Mouse (Mus musculus): ENCODE results near the gene Rtn4r. TPM values are rescaled to one million over a fixed set of nuclear protein-coding genes. Genes with fewer than 3 reads are reported as not detected.

Rtn4r gene
- total RNA-seq, 1 experiment = 0.22 TPM

DNA sequence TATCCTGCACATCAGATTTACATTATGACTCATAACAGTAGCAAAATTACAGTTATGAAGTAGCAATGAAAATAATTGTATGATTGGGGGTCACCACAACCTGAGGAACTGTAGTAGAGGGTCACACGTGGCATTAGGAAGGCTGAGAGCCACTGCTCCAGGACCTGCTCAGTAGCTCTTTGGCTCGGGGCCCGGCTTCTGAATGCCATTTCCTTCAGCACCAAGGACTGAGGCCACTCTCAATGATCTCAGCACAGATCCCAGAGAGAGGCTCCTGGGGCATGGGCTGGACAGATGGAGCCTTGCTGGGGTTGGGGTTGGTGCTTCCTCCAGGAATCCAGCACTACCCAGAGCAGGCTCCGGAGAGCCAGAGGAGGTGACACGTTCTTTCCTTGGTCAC, 40.3 kb upstream of the Rtn4r start:
- no peak overlapping the region for H3K4me3 ChIP-seq (ENCODE audit: insufficient read depth in 1 of 2, low read depth in 1 of 2, low read length in 2 of 2, poor library complexity in 1 of 2, severe bottlenecking in 1 of 2)
- no peak overlapping the region for H3K27ac ChIP-seq (ENCODE audit: insufficient read depth, low read depth, low read length, poor library complexity, severe bottlenecking)
- H3K9me3 ChIP-seq (ENCODE audit: control insufficient read depth, insufficient read depth, low read depth, low read length) = no peaks in the 10 kb centered on the region
- H3K36me3 ChIP-seq (ENCODE audit: control insufficient read depth, insufficient read depth, low read length, poor library complexity, severe bottlenecking) = peaks cover 4% of the 10 kb centered on the region; the same call in 1 of the 2 replicates
- H3K4me1 ChIP-seq (ENCODE audit: control insufficient read depth in 2 of 2, insufficient read depth in 2 of 2, low read length in 2 of 2, poor library complexity in 1 of 2) = peaks cover 5 to 19% of the 10 kb centered on the region in 2 experiments; a peak in 1 of 4 replicates
- no peak overlapping the region for H3K9ac ChIP-seq (ENCODE audit: insufficient read depth, low read depth, low read length, poor library complexity, severe bottlenecking)
- in situ Hi-C loops (cut with MboI; ENCODE audit: low sequenced_read_pairs in 2 of 2, unreplicated experiment in 2 of 2) = no loop called here
- no peak for TF ChIP-seq ZNF384 (IDR thresholded peaks at IDR 0.05; ENCODE audit: low read depth, low read length)
- TF ChIP-seq HCFC1 (IDR thresholded peaks at IDR 0.05; ENCODE audit: borderline replicate concordance, insufficient read depth, low read length) = no peak
- TF ChIP-seq MAFK (IDR thresholded peaks at IDR 0.05; ENCODE audit: insufficient read depth, low read depth, low read length) = no peak
- TF ChIP-seq CHD2 (IDR thresholded peaks at IDR 0.05; ENCODE audit: low read depth, low read length) = no peak
- TF ChIP-seq ZC3H11A (IDR thresholded peaks at IDR 0.05; ENCODE audit: borderline replicate concordance, low read depth, low read length) = no peak
- DNase-seq (ENCODE audit: low read depth, low spot score) = no peak

DNA sequence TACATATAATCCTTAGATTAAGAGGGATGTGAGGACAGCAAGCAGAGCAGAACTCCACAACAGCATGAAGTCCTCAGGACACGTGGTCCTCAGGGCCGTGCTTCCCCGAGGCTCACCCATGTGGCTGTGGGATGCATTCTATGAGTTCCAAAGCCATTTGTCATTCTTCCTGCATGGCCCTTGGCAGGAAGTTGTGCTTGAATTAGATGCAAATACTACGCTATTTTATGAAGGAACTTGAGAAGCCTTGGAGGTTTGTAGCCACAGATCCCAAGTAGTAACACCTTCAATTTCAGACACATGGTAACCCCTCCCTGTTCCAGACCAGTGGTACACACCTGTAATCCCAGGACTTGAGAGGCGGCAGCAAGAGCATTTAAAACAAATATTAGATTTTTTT, 31.1 kb upstream of the Rtn4r start:
- Histone ChIP-seq H3K4me3 (ENCODE audit: insufficient read depth in 1 of 2, low read depth in 1 of 2, low read length in 2 of 2, poor library complexity in 1 of 2, severe bottlenecking in 1 of 2) (no peak overlapping the region), H3K9me3 (ENCODE audit: control insufficient read depth, insufficient read depth, low read depth, low read length) (no peaks in the 10 kb centered on the region), H3K9ac (ENCODE audit: insufficient read depth, low read depth, low read length, poor library complexity, severe bottlenecking) (no peak overlapping the region), H3K36me3 (ENCODE audit: control insufficient read depth, insufficient read depth, low read length, poor library complexity, severe bottlenecking) (no peaks in the 10 kb centered on the region), H3K4me1 (ENCODE audit: control insufficient read depth in 2 of 2, insufficient read depth in 2 of 2, low read length in 2 of 2, poor library complexity in 1 of 2) (no peaks in the 10 kb centered on the region), H3K27ac (ENCODE audit: insufficient read depth, low read depth, low read length, poor library complexity, severe bottlenecking) (no peak overlapping the region)
- DNase-seq (ENCODE audit: low read depth, low spot score) = no peak
- TF ChIP-seq ZC3H11A (IDR thresholded peaks at IDR 0.05; ENCODE audit: borderline replicate concordance, low read depth, low read length) (no peak), ZNF384 (IDR thresholded peaks at IDR 0.05; ENCODE audit: low read depth, low read length) (no peak), CHD2 (IDR thresholded peaks at IDR 0.05; ENCODE audit: low read depth, low read length) (no peak), HCFC1 (IDR thresholded peaks at IDR 0.05; ENCODE audit: borderline replicate concordance, insufficient read depth, low read length) (no peak), MAFK (IDR thresholded peaks at IDR 0.05; ENCODE audit: insufficient read depth, low read depth, low read length) (no peak)
- in situ Hi-C loops (cut with MboI; ENCODE audit: low sequenced_read_pairs in 2 of 2, unreplicated experiment in 2 of 2) = no loop called here

DNA sequence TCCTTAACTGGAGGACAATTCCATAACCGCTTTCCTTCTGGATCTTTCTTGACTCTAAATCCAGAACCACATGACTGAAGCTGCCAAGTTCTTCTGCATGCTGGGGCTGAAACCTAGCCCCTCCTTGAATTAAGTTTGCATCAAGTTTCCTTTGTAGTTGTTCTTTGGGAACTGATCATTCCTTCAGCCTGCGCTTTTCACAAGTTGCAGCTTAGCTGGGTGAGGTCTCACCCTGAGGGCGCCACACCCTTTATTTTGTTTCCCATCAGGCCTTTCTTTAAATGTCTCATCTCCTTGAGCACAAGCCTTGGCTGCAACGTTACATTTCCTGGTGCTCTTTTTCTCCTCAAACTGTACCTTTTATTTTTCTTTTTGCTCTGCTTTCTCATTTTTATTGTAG, 24.6 kb upstream of the Rtn4r start:
- TF ChIP-seq ZC3H11A (IDR thresholded peaks at IDR 0.05; ENCODE audit: borderline replicate concordance, low read depth, low read length) (no peak), HCFC1 (IDR thresholded peaks at IDR 0.05; ENCODE audit: borderline replicate concordance, insufficient read depth, low read length) (no peak), MAFK (IDR thresholded peaks at IDR 0.05; ENCODE audit: insufficient read depth, low read depth, low read length) (no peak)
- Histone ChIP-seq H3K9ac (ENCODE audit: insufficient read depth, low read depth, low read length, poor library complexity, severe bottlenecking) (no peak overlapping the region), H3K4me1 (ENCODE audit: control insufficient read depth in 2 of 2, insufficient read depth in 2 of 2, low read length in 2 of 2, poor library complexity in 1 of 2) (peaks cover 0 to 9% of the 10 kb centered on the region in 2 experiments; a peak in 2 of 4 replicates), H3K4me3 (ENCODE audit: insufficient read depth in 1 of 2, low read depth in 1 of 2, low read length in 2 of 2, poor library complexity in 1 of 2, severe bottlenecking in 1 of 2) (no peak overlapping the region), H3K27ac (ENCODE audit: insufficient read depth, low read depth, low read length, poor library complexity, severe bottlenecking) (no peak overlapping the region), H3K9me3 (ENCODE audit: control insufficient read depth, insufficient read depth, low read depth, low read length) (no peaks in the 10 kb centered on the region), H3K36me3 (ENCODE audit: control insufficient read depth, insufficient read depth, low read length, poor library complexity, severe bottlenecking) (no peaks in the 10 kb centered on the region)
- peak; percentile 62 for DNase-seq (ENCODE audit: low read depth, low spot score)
- in situ Hi-C loops (cut with MboI; ENCODE audit: low sequenced_read_pairs in 2 of 2, unreplicated experiment in 2 of 2) = loop anchor here (5.0 to 10.0 kb wide), 2 partner anchors 109 to 112 kb away; partner anchors contain the start of gene Ccdc188 (in 1 of the 2)

DNA sequence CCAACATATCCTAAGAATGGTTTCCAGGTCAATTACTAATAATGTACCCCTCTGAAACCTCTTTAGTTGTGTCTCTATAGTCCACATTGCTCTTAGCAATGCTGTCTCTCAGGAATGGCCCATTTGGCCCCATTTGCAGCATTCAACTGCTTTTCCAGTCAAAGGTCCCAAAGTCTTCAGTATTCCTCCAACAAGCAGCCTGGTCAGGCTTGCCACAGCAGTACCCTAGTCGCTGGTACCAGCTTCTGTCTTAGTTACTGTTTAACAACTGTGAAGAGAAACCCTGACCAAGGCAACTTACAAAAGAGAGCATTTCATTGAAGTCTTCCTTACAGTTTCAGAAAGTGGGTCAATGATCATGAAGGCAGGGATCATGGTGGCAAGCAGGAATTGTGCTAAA, 24.1 kb upstream of the Rtn4r start:
- H3K9ac ChIP-seq (ENCODE audit: insufficient read depth, low read depth, low read length, poor library complexity, severe bottlenecking) = no peak overlapping the region
- no peaks in the 10 kb centered on the region for H3K9me3 ChIP-seq (ENCODE audit: control insufficient read depth, insufficient read depth, low read depth, low read length)
- in situ Hi-C loops (cut with MboI; ENCODE audit: low sequenced_read_pairs in 2 of 2, unreplicated experiment in 2 of 2) = loop anchor here (5.0 to 10.0 kb wide), 2 partner anchors 109 to 111 kb away; partner anchors contain the start of gene Ccdc188 (in 1 of the 2)
- no peak overlapping the region for H3K4me3 ChIP-seq (ENCODE audit: insufficient read depth in 1 of 2, low read depth in 1 of 2, low read length in 2 of 2, poor library complexity in 1 of 2, severe bottlenecking in 1 of 2)
- no peak for TF ChIP-seq ZNF384 (IDR thresholded peaks at IDR 0.05; ENCODE audit: low read depth, low read length)
- no peak for TF ChIP-seq ZC3H11A (IDR thresholded peaks at IDR 0.05; ENCODE audit: borderline replicate concordance, low read depth, low read length)
- no peak for TF ChIP-seq CHD2 (IDR thresholded peaks at IDR 0.05; ENCODE audit: low read depth, low read length)
- TF ChIP-seq MAFK (IDR thresholded peaks at IDR 0.05; ENCODE audit: insufficient read depth, low read depth, low read length) = no peak
- no peak for TF ChIP-seq HCFC1 (IDR thresholded peaks at IDR 0.05; ENCODE audit: borderline replicate concordance, insufficient read depth, low read length)
- H3K36me3 ChIP-seq (ENCODE audit: control insufficient read depth, insufficient read depth, low read length, poor library complexity, severe bottlenecking) = no peaks in the 10 kb centered on the region
- H3K4me1 ChIP-seq (ENCODE audit: control insufficient read depth in 2 of 2, insufficient read depth in 2 of 2, low read length in 2 of 2, poor library complexity in 1 of 2) = peaks cover 0 to 9% of the 10 kb centered on the region in 2 experiments; a peak in 2 of 4 replicates
- DNase-seq (ENCODE audit: low read depth, low spot score) = no peak
- no peak overlapping the region for H3K27ac ChIP-seq (ENCODE audit: insufficient read depth, low read depth, low read length, poor library complexity, severe bottlenecking)
